Mouse (Mus musculus): ENCODE measurements around the gene Drd4. TPM values are rescaled to one million over a fixed set of nuclear protein-coding genes. Genes with fewer than 3 reads are reported as not detected.
"Not testable (repeated sequence)": the region's sequence is repeated elsewhere in the genome, so short reads cannot be mapped to it uniquely, and the experiment has no call there.

The Drd4 gene
- under 1 TPM; 0.45 to 0.55 TPM for total RNA-seq (2021)
- long read RNA-seq, partial matches to known transcripts = 0 of 1 reads
- long read RNA-seq, other reads (novel, unspliced or antisense) = 0 of 1 reads

GRCm38 (mm10) chr7:141291921-141292582 is at the start of gene Drd4:
Gene Drd4 (plus strand): TSS chr7:141292006.
- DNase-seq (ENCODE audit: low spot score in 2 of 2) = peak; percentile 21 to 47

DNA sequence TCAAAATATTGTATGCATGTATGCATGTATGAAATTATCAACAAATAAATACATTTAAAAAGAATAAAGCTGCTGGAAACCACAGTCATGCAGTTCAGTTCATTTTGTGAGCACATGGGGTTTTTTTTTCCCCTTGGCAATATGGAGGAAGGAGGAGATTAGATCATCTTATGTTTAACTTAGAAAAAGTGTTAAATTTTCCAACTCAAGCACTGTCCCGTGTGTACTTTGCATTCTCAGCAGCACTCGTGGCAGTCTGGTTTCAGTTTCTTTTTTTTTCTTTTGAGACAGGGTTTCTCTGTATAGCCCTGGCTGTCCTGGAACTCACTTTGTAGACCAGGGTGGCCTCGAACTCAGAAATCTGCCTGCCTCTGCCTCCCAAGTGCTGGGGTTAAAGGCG is 41.3 kb upstream of the Drd4 start:
- DNase-seq (ENCODE audit: low spot score in 2 of 2) = not testable (repeated sequence)

DNA sequence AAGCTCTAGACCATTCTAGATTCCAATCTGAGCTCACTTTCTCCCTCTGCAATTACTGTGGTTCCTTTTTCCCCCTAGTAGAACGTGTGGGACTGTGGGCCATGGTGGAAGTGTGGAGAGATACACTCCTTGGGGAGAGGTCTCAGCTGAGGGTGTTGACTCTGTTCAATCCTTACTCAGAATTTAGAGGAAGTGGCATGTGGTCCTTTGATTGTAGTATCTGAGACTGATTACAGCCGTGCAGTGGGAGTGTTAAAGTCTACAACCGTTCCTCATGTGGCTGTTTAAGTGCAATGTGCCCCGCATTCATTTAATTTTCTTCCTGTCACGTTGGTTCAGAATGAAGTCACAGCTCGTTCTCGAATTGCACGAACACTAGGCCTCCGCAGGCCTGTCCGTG is 35.6 kb upstream of the Drd4 start:
- DNase-seq (ENCODE audit: low spot score in 2 of 2) = no peak

- no peak for DNase-seq (ENCODE audit: low spot score in 2 of 2)
These were observed 30.3 kb upstream of the Drd4 start for GRCm38 (mm10) chr7:141261480-141261879.

DNA sequence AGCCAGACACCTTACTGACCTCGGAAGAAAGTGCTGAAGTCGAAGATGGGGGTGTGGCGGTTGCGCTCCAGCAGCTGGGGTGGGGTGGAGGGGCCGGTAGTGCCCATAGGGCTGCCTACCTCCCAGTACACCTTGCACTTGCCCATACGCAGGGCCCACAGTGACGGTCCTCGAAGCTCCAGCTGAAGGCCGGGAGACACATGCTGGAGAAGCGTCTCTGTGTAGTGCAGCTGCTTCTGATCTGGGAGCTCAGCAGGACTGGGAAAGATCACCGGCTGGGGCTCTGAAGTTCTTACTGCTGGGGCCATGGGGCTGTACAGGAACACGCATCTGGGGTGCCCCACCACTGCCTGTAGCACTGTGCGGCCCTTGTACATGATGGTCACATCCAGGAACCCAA is 28.2 kb upstream of the Drd4 start:
- no peak for DNase-seq (ENCODE audit: low spot score in 2 of 2)

- DNase-seq (ENCODE audit: low spot score in 2 of 2) = no peak
These were observed 27.6 kb upstream of the Drd4 start for GRCm38 (mm10) chr7:141264041-141264700.

DNA sequence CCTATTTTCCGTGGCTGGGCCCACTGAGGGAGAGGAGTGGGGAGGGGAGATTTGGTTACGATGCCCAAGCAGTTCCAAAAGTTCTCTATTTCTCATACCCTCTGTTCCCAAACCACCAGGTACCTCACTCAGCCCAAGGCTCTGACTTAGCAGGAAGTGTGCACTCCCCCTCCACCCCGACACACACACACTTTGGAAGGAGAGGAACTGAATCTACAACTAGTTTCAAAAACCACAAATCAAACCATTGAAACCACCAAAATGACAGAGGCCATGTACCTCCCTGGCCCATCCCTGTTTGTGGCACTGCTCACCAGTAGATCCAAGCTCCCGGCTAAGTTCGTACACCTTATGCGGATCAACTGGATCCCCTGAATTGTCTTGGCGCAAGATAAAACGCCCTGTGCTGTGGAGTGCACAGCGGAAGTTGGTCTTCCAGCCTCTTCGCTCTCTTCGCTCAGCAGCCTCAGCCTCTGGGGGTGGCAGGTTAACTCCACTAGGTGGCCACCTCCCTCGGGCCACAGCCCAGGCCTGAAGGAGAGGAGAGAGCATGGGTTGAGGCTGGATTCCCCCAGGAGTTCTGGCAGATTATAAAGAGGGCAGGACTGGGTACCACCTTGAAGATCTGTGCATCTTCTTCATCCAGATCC is 26.9 kb upstream of the Drd4 start:
- peak in 1 of 2 experiments; percentile 42 for DNase-seq (ENCODE audit: low spot score in 2 of 2)

- no peak for DNase-seq (ENCODE audit: low spot score in 2 of 2)
These were observed 26.4 kb upstream of the Drd4 start for GRCm38 (mm10) chr7:141265411-141265738.

DNA sequence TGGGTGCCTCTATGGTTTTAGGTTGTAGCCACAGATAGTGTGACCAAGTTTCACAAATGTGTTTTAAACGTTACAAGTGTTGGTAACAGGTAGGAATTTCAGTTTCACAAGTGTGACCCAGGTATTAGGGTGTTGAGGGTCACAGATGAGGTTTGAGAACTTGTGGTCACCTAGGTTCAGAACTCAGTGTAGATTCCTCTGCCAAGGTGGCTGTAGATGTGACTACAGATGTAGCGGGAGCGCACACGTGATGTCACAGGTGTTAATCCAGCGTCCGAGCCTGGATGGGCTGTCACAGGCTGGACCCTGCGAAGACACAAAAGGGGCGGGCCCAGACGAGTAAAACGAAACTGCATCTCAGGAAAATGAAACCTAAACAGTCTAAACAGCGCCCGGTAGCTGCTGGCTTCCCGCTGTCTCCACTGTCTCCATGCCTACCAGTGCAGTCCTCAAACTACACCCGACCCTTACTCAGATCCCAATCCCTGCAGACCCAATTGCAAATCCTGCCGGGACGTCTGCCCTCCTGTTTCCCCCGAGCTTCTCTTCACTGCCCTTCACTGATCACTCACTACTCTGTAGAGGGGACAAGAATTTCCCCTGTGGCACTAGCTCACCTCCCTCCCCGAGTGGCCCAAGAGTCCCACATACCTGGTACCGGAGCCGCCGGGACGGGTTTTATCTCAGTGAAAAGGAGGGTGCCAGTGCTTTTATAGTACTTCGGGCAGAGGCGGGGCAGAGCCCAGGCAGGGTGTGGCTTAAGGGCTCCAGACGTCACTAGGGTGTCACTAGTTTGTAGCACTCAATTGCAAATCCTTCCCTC is 25.9 kb upstream of the Drd4 start, which contains the start of gene Irf7:
TSS of gene Irf7 (minus strand) at position 743 of the 823 bp plus-strand sequence.
- peak in 1 of 2 experiments; percentile 29 for DNase-seq (ENCODE audit: low spot score in 2 of 2)

GRCm38 (mm10) chr7:141268466-141269272 is 23.1 kb upstream of the Drd4 start:
- no peak for DNase-seq (ENCODE audit: low spot score in 2 of 2)

- DNase-seq (ENCODE audit: low spot score in 2 of 2) = no peak
These were observed 22.6 kb upstream of the Drd4 start for GRCm38 (mm10) chr7:141269273-141269545.

DNA sequence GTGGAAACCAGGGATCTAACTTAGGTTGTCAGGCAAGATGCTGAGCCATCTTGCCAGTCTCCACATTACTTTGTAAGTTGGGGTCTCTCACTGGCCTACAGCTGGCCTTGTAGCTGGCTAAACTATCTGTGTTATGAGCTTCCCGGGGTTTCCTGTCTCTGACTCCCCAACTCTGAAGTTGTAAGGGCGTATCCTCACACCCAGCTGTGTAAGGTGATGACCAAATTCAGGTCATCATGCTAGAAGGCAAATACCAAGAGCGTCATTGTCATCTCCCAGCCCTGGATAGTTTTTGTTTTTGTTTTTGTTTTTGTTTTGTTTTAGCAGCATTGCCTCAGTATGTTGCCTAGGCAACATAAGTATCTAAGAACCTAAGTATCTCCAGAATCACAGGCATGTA is 21.2 kb upstream of the Drd4 start:
- DNase-seq (ENCODE audit: low spot score in 2 of 2) = no peak

DNA sequence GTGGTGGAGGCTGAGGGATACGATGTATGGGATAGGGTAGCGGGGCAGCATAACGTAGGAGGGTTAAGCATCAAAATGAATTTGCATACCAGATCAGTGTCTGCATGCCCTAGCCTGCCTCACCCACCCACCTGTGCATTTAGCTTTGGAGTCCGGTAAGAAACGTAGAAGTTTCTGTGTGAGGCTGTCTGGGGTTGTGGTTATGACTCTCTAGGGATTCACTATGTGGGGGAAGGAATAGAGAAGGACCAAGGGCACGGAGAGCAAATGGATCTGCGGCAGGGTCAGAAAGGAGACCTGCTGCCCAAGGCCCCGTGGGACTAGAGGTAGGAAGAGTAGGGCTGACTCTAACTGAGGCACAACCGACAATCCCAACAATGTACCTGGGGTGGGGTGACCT is 16.4 kb upstream of the Drd4 start:
- no peak for DNase-seq (ENCODE audit: low spot score in 2 of 2)

DNA sequence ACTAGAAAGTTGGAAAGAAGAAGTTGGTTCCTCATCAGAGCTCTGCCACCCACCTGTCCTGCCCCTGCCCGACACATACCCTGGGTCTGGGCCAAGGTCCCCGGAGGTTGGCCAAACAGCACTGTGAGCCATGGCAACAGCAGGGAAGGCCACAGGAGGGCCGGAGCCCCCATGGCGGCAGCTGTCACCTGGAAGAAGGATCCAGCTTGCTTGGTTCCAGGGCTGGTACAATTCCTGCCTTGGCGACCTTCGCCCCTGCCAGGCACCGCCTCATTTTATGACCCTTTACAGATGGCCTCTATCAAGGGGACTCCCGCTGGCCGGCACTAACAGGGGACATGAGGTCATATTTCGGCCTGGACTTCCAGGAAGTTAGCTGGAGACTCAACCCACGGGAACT is 15.3 kb upstream of the Drd4 start, which contains the start of gene Cdhr5:
TSS of gene Cdhr5 (minus strand) at position 241 of the 400 bp plus-strand sequence.
- no peak for DNase-seq (ENCODE audit: low spot score in 2 of 2)

DNA sequence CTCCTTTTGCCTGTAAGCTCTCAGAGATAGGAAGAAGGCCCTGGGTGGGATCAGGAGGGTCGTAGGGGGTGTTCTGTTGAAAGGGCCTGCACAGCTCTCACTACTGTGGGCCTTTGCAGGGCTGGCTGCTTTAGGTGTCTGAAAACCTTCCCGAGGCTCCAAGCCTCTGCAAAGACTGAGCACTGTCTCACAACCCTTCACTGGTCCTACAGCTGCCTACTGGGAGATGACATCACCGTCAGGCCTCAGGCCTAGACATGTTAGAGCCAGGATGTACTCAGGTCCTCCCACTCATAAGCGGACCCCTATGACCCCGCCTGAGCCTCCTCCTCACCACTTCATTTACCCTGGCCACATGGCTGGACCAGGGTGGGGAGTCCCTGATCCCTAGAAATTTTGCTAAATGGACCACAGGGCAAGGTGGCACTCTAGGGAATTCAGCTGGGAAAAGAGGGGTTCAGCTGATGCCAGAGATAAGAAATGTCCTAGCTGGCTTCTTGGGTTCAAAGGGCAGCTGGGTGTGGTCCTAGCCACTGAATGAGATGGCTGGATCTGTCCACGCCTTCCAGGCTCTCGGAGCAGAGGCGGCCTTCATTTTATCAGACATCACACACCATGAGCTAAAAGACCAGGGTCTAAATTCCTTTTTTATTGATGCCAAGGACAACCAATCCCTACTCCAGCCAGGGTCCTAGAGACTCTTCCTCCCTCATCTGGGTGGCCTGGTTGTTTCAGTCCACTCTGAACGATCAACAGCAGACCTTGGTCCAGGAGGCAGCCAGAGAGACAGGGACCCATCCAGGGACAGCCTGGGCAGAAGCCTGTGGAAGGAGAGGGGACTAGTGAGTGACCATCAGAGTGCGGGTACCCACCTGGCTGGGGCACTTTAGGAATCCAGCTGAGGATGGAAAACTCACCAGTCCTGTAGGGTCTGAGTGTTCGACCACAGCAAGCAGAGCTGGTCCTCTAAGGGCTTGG is 13.8 kb upstream of the Drd4 start:
- DNase-seq (ENCODE audit: low spot score in 2 of 2) = no peak

GRCm38 (mm10) chr7:141278766-141279590 is 12.8 kb upstream of the Drd4 start, which contains the start of gene Sct:
Gene Sct (minus strand): TSS chr7:141279133.
- DNase-seq (ENCODE audit: low spot score in 2 of 2) = peak in 1 of 2 experiments; percentile 31

DNA sequence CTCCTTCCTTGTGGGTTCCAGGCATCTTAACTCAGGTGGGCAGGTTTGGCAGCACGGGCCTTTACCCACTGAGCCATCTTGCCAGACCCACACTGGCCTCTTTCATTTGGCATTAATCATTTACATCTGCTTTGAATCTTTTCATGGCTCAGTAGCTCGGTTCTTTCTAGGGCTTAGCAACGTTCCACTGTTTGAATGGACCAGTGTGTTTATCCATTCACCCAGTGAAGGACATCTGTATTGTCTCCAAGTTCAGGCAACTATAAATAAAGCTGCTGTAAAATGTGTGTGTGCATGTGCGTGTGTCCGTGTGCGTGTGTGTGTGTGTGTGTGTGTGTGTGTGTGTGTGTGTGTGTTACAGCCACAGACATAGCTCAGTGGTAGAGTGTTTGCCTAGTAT is 10.4 kb upstream of the Drd4 start:
- DNase-seq (ENCODE audit: low spot score in 2 of 2) = no peak

DNA sequence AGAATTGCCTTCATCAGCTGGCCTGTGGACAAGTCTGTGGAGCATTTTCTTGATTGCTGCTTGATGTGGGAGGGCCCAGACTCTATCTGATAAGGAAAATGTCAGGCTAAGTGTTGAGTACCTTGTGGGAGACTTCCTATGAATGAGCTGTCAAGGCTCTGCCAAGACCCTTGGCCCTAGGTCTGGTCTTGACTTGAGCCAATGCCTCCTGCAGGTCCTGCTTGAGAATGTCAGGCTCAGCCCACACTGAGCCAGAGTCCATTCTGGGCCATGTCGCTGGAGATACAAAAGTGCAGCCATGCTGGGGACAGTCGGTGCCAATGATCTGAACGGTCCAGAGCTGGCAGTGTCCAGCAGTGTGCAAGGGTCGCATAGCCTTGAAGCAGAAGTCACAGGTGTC is 9.1 kb upstream of the Drd4 start:
- DNase-seq (ENCODE audit: low spot score in 2 of 2) = no peak

DNA sequence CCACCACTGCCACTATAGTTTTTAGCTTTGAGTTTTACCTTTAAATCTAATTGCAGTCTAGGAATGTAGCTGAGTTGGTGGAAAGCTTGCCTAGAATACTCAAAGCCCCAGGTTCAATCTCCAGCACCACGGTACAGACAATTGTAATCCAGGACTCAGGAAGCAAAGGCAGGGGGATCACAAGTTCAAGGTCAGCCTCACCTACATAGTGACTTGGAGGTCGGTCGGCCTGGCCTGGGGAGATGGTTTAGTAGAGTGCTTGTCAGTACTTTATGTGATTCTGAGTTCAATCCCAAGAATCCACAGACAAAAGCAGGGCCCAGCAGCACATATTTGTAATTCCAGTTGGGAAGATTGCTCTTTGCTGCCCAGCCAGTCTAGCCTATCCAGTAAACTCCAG is 3.8 kb upstream of the Drd4 start:
- DNase-seq (ENCODE audit: low spot score in 2 of 2) = no peak

All from layer of hippocampus, postnatal 10 days (tissue).